Mouse (Mus musculus) heart, adult 2 months (tissue): ENCODE measurements around the gene Trip13.

Experiments
- CTCF ChIP-seq: fragments of 200-600 bp; IDR thresholded peaks from 2 replicates; pipeline ENCODE4 v1.8.1; 2022; ENCODE audit warnings: antibody characterized with exemption, mild to moderate bottlenecking, moderate library complexity
- EP300 ChIP-seq: fragments of 200-500 bp; IDR thresholded peaks from 2 replicates; pipeline ENCODE4 v1.6.1; 2011; ENCODE audit warnings: low read depth, low read length, control low read depth; ENCODE audit not compliant: insufficient read depth

DNA sequence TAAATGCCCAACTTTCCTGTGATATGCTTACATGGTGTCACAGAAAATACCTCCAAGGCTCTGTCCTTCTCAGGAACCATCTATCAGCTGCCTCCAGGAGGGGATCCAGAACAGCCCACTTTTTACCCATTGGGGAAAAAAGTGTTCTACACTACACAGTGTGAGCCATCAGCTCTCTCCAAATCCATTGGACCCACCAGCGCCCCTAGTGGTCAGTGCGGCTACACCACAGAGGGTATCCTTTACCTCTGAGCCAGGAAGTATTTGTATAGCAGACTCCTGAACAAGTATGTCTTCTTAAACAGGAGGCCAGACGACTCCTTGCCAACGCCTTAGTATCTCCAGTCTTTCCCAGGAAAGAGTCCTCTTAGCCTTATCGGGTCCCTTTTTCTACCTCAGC is 57.8 kb downstream of the Trip13 start:
- TF ChIP-seq EP300 (no peak), CTCF (peak; percentile 72)
